Mouse (Mus musculus): ENCODE measurements around the gene Fam193b. TPM values are rescaled to one million over a fixed set of nuclear protein-coding genes. Genes with fewer than 3 reads are reported as not detected.

The Fam193b gene
- 63.7 and 64.3 TPM in 2 replicates for polyA plus RNA-seq (2016; fragmentation: Nextera tagmentation; extraction: Ambion mirVana)

- H3K9me3 ChIP-seq = no peaks in the 10 kb centered on the region
- H3K36me3 ChIP-seq = peaks cover 33% of the 10 kb centered on the region
- no peaks in the 10 kb centered on the region for H3K27me3 ChIP-seq (ENCODE audit: insufficient read depth, poor library complexity, severe bottlenecking)
- H3K4me1 ChIP-seq (replicated peaks) = peaks cover 28% of the 10 kb centered on the region
- peak within 1 kb of the TSS; percentile 99 for H3K4me3 ChIP-seq
- H3K27ac ChIP-seq = peak within 1 kb of the TSS; percentile 97
- WGBS = 8% methylated on average over 47 of the region's 47 CpGs
- peak; percentile 94 for DNase-seq (ENCODE audit: low spot score)
Observed at GRCm38 (mm10) chr13:55571027-55571751, at the start of gene Fam193b. Fam193b (minus strand) TSS chr13:55571120.

- WGBS = 84% methylated on average over 2 of the region's 2 CpGs
- peaks cover 23% of the 10 kb centered on the region for H3K4me1 ChIP-seq (replicated peaks)
- H3K27me3 ChIP-seq (ENCODE audit: insufficient read depth, poor library complexity, severe bottlenecking) = no peaks in the 10 kb centered on the region
- H3K4me3 ChIP-seq = no peak overlapping the region
- peaks cover 8% of the 10 kb centered on the region for H3K36me3 ChIP-seq
- no peaks in the 10 kb centered on the region for H3K9me3 ChIP-seq
- no peak for DNase-seq (ENCODE audit: low spot score)
- no peak overlapping the region for H3K27ac ChIP-seq
Observed at GRCm38 (mm10) chr13:55620275-55620674, 49.4 kb upstream of the Fam193b start.

GRCm38 (mm10) chr13:55619328-55619727, 48.4 kb upstream of the Fam193b start:
- Histone ChIP-seq H3K9me3 (no peaks in the 10 kb centered on the region), H3K36me3 (peaks cover under 1% of the 10 kb centered on the region; the same call in 1 of the 2 replicates), H3K4me1 (replicated peaks) (peaks cover 17% of the 10 kb centered on the region), H3K4me3 (no peak overlapping the region), H3K27ac (no peak overlapping the region), H3K27me3 (ENCODE audit: insufficient read depth, poor library complexity, severe bottlenecking) (no peaks in the 10 kb centered on the region)
- no peak for DNase-seq (ENCODE audit: low spot score)
- WGBS = 94% methylated on average over 4 of the region's 4 CpGs

- H3K4me1 ChIP-seq (replicated peaks) = no peaks in the 10 kb centered on the region
- H3K27ac ChIP-seq = no peak overlapping the region
- no peaks in the 10 kb centered on the region for H3K27me3 ChIP-seq (ENCODE audit: insufficient read depth, poor library complexity, severe bottlenecking)
- DNase-seq (ENCODE audit: low spot score) = no peak
- H3K36me3 ChIP-seq = peaks cover 34% of the 10 kb centered on the region
- no peak overlapping the region for H3K4me3 ChIP-seq
- 49% methylated on average over 5 of the region's 5 CpGs for WGBS
- no peaks in the 10 kb centered on the region for H3K9me3 ChIP-seq
Observed at GRCm38 (mm10) chr13:55613471-55613870, 42.6 kb upstream of the Fam193b start.

DNA sequence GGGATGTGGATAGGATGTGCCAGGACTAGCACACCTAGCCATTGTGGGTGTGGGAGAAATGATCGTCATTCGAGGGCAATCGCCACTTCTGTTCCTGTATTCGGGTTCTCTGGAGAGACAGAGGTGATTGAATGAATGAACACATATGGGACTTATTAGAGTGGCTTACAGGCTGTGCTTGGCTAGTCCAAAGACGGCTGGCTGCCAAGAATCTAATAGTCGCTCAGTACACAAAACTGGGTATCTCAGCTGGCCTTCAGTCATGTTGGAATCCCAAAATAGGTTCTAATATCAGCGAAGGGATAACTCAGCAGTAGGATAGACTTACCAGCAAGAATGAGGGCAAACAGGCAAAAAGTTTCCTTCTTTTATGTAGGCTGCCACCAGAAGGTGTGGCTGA, 41.1 kb upstream of the Fam193b start:
- H3K4me1 ChIP-seq (replicated peaks) = no peaks in the 10 kb centered on the region
- WGBS = 86% methylated on average over 7 of the region's 7 CpGs
- no peaks in the 10 kb centered on the region for H3K9me3 ChIP-seq
- peaks cover 49% of the 10 kb centered on the region for H3K36me3 ChIP-seq
- H3K27ac ChIP-seq = no peak overlapping the region
- H3K27me3 ChIP-seq (ENCODE audit: insufficient read depth, poor library complexity, severe bottlenecking) = no peaks in the 10 kb centered on the region
- no peak for DNase-seq (ENCODE audit: low spot score)
- H3K4me3 ChIP-seq = no peak overlapping the region

GRCm38 (mm10) chr13:55607624-55608006, 36.7 kb upstream of the Fam193b start:
- no peaks in the 10 kb centered on the region for H3K4me1 ChIP-seq (replicated peaks)
- no peak overlapping the region for H3K4me3 ChIP-seq
- H3K27me3 ChIP-seq (ENCODE audit: insufficient read depth, poor library complexity, severe bottlenecking) = no peaks in the 10 kb centered on the region
- no peak for DNase-seq (ENCODE audit: low spot score)
- WGBS = 84% methylated on average over 2 of the region's 2 CpGs
- peaks cover 79% of the 10 kb centered on the region for H3K36me3 ChIP-seq
- no peak overlapping the region for H3K27ac ChIP-seq
- no peaks in the 10 kb centered on the region for H3K9me3 ChIP-seq

DNA sequence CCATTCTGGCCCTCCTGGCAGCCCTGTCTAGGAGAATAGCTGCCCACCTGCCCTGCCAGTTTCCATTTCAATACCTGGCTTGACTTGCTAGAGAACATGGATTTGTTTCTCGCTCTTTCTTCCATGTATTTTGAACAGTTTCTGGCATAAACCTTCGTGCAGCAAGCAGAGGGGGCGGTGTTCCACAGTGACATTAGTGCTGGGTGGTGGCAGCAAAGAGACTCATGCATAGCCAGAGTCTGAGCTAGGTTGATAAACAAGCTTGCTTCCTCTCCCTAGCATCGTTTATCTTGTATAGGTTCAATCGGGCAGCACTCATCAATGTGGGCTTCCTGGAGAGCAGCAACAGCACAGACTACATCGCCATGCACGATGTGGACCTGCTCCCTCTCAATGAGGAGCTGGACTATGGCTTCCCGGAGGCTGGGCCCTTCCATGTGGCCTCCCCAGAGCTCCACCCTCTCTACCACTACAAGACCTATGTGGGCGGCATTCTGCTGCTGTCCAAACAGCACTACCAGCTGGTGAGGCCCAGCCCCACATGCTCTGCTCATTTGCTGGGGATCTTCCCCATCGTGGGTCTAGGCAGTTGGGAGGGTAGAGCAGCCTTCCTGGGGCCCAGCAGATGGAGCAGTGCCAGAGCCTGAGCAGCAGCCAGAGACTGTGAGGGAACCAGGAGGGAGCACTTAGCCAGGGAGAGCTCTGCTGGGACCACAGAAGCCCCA, 36.1 kb upstream of the Fam193b start:
- H3K36me3 ChIP-seq = peaks cover 78% of the 10 kb centered on the region

DNA sequence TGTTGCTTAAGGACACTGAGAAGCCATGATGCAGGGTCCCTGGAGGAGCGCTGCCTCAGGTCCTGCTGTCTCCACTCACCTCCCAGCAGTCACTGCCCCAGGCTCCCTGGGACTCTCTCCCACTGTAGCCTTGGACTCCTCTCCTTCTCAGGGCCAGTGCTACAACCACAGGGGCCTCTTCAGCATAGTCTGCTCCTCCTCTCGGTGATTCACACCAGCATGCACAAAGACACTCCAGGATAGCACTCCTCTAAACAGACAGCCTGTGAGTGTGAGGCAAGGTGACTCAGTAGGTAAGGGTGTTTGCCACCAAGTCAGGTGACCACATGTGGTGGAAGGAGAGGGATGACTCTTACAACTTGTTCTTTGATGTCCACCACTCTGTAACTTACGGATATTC, 33.7 kb upstream of the Fam193b start:
- Histone ChIP-seq H3K9me3 (no peaks in the 10 kb centered on the region), H3K27ac (no peak overlapping the region), H3K4me1 (replicated peaks) (peaks cover 15% of the 10 kb centered on the region), H3K4me3 (no peak overlapping the region), H3K27me3 (ENCODE audit: insufficient read depth, poor library complexity, severe bottlenecking) (no peaks in the 10 kb centered on the region), H3K36me3 (peaks cover 61% of the 10 kb centered on the region)
- 87% methylated on average over 3 of the region's 3 CpGs for WGBS
- no peak for DNase-seq (ENCODE audit: low spot score)

More for the DNA sequence above, 36.1 kb upstream of the Fam193b start:
- Histone ChIP-seq H3K4me3 (no peak overlapping the region), H3K27ac (no peak overlapping the region), H3K27me3 (ENCODE audit: insufficient read depth, poor library complexity, severe bottlenecking) (no peaks in the 10 kb centered on the region), H3K9me3 (no peaks in the 10 kb centered on the region), H3K4me1 (replicated peaks) (no peaks in the 10 kb centered on the region)
- DNase-seq (ENCODE audit: low spot score) = no peak
- 81% methylated on average over 10 of the region's 10 CpGs for WGBS

- no peaks in the 10 kb centered on the region for H3K9me3 ChIP-seq
- H3K4me1 ChIP-seq (replicated peaks) = peaks cover 19% of the 10 kb centered on the region
- H3K36me3 ChIP-seq = peaks cover 51% of the 10 kb centered on the region
- DNase-seq (ENCODE audit: low spot score) = peak; percentile 83
- H3K4me3 ChIP-seq = no peak overlapping the region
- 10% methylated on average over 3 of the region's 3 CpGs for WGBS
- H3K27me3 ChIP-seq (ENCODE audit: insufficient read depth, poor library complexity, severe bottlenecking) = no peaks in the 10 kb centered on the region
- H3K27ac ChIP-seq = no peak overlapping the region
Observed at GRCm38 (mm10) chr13:55601611-55602010, 30.7 kb upstream of the Fam193b start.

- peak overlapping the region; percentile 88 for H3K27ac ChIP-seq
- peak overlapping the region; percentile 93 for H3K4me3 ChIP-seq
- H3K27me3 ChIP-seq (ENCODE audit: insufficient read depth, poor library complexity, severe bottlenecking) = no peaks in the 10 kb centered on the region
- peaks cover 51% of the 10 kb centered on the region for H3K36me3 ChIP-seq
- 29% methylated on average over 9 of the region's 9 CpGs for WGBS
- H3K9me3 ChIP-seq = no peaks in the 10 kb centered on the region
- peaks cover 19% of the 10 kb centered on the region for H3K4me1 ChIP-seq (replicated peaks)
- no peak for DNase-seq (ENCODE audit: low spot score)
Observed at GRCm38 (mm10) chr13:55600657-55601056, 29.7 kb upstream of the Fam193b start.

DNA sequence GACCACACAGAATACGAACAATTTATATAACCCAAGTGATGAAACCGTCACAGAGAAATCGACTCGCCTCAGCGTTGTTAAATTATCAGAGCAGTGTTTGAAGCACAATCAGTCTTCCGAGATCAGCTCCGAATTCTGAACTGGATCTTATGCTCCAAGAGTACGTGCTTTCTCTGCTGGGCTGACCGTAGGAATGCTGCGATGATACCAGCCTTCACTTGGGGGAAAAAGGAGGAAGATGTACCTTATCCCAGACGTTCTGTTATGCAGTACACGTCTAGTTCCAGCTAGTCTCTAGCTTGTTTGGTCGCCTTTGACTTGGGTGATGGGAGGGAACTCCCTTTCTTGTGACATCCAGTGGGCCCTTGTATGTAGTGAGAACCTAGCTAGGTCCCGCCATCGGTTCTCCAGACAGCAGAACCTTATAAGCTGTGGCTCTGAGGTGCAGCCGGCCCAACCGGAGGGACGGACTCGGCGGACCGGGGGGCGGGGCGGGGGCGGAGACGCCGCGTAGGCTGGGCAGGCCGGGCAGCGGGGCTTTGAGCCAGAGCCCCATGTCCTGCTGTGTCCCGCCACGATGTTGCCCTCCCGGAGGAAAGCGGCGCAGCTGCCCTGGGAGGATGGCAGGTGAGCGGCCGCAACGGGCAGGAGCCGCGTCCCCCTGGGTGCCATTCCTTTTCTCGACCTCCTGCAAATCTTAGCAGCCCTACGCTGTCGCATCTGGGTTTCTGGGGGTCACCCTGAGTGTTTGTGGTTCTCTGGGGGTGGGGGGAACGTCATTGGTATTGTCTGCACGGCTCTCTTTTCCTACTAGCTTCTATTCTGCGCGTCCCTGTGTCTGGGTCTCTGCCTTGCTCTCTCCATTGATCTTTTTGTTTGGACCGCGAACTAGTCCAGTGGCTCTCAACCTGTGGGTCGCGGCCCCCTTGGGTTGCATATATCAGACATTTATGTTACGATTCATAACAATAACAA, 28.9 kb upstream of the Fam193b start, which contains the start of gene B4galt7:
B4galt7 (plus strand) TSS at position 331 of the 975 bp plus-strand sequence.
- H3K36me3 ChIP-seq = peaks cover 53% of the 10 kb centered on the region

GRCm38 (mm10) chr13:55596802-55597201, 25.9 kb upstream of the Fam193b start:
- Histone ChIP-seq H3K9me3 (no peaks in the 10 kb centered on the region), H3K4me1 (replicated peaks) (peaks cover 34% of the 10 kb centered on the region), H3K27me3 (ENCODE audit: insufficient read depth, poor library complexity, severe bottlenecking) (0 out of 2 replicates have a peak, but pooled peaks cover 2% of the 10 kb centered on the region), H3K36me3 (peaks cover 44% of the 10 kb centered on the region), H3K4me3 (no peak overlapping the region), H3K27ac (no peak overlapping the region)
- 97% methylated on average over 12 of the region's 12 CpGs for WGBS
- DNase-seq (ENCODE audit: low spot score) = no peak

More for the DNA sequence above, 28.9 kb upstream of the Fam193b start, which contains the start of gene B4galt7:
- DNase-seq (ENCODE audit: low spot score) = peak; percentile 82
- WGBS = 10% methylated on average over 51 of the region's 51 CpGs
- Histone ChIP-seq H3K27me3 (ENCODE audit: insufficient read depth, poor library complexity, severe bottlenecking) (no peaks in the 10 kb centered on the region), H3K4me1 (replicated peaks) (peaks cover 19% of the 10 kb centered on the region), H3K4me3 (peak within 1 kb of the TSS; percentile 93), H3K27ac (peak within 1 kb of the TSS; percentile 88), H3K9me3 (no peaks in the 10 kb centered on the region)
